7 mouse cellular contexts compared by ENCODE assay signal in genomic region chr15:99296213-99296612, GRCm38 (mm10). TPM values are rescaled to one million over a fixed set of nuclear protein-coding genes. Genes with fewer than 3 reads are reported as not detected.
DNase-seq lines count a peak whose midpoint lies in the region; ATAC-seq and TF ChIP-seq lines count a peak whose summit lies in the region.

No protein-coding gene starts in this region.

- no peaks in the 10 kb centered on the region for H3K36me3 ChIP-seq in lung, embryonic 14.5 days (ENCODE audit: insufficient read depth)
- peaks cover 13% of the 10 kb centered on the region for H3K36me3 ChIP-seq in embryonic facial prominence, embryonic 10.5 days (replicated peaks)

- no peak overlapping the region for H3K9ac ChIP-seq in lung, embryonic 14.5 days

- no peaks in the 10 kb centered on the region for H3K27me3 ChIP-seq in lung, embryonic 14.5 days (ENCODE audit: insufficient read depth, low read length)
- H3K27me3 ChIP-seq in embryonic facial prominence, embryonic 10.5 days (replicated peaks; ENCODE audit: low read depth, poor library complexity, severe bottlenecking), result no peaks in the 10 kb centered on the region

- TF ChIP-seq POLR2A in olfactory bulb, adult 2 months (IDR thresholded peaks at IDR 0.05; ENCODE audit: insufficient read depth, low read depth, low read length), result no peak

- TF ChIP-seq CTCF in lung, embryonic 14.5 days (IDR thresholded peaks at IDR 0.05; ENCODE audit: low read depth), result no peak
- TF ChIP-seq CTCF in olfactory bulb, adult 2 months (IDR thresholded peaks at IDR 0.05; ENCODE audit: insufficient read depth, low read depth, low read length), result no peak

- H3K9me3 ChIP-seq in lung, embryonic 14.5 days (ENCODE audit: low read depth, low read length), result no peaks in the 10 kb centered on the region
- no peaks in the 10 kb centered on the region for H3K9me3 ChIP-seq in embryonic facial prominence, embryonic 10.5 days

- no peak for DNase-seq in lung, embryonic 14.5 days
- DNase-seq in lung, postnatal 25 days (ENCODE audit: low spot score), result no peak
- DNase-seq in embryonic facial prominence, embryonic 10.5 days (ENCODE audit: low spot score), result no peak
- DNase-seq in induced T-regulatory cell, adult 2 months (ENCODE audit: low read depth), result peak; percentile 44
- DNase-seq in spleen, postnatal 10 days (ENCODE audit: low spot score in 2 of 2), result no peak
- no peak for DNase-seq in gastrocnemius, adult 8-10 months (ENCODE audit: low spot score in 2 of 2)

- 34% methylated on average over 5 of the region's 5 CpGs for WGBS in lung, embryonic 14.5 days
- WGBS in embryonic facial prominence, embryonic 10.5 days, result 46% methylated on average over 5 of the region's 5 CpGs
- WGBS in olfactory bulb, adult 2 months, result 21% methylated on average over 5 of the region's 5 CpGs

- no peaks in the 10 kb centered on the region for H3K4me1 ChIP-seq in lung, embryonic 14.5 days (ENCODE audit: insufficient read depth)
- H3K4me1 ChIP-seq in embryonic facial prominence, embryonic 10.5 days, result peaks cover 20% of the 10 kb centered on the region
- peaks cover 6% of the 10 kb centered on the region for H3K4me1 ChIP-seq in olfactory bulb, adult 2 months (ENCODE audit: control insufficient read depth, insufficient read depth, low read length)

- ATAC-seq in lung, embryonic 14.5 days (ENCODE audit: insufficient read depth), result no peak

- H3K27ac ChIP-seq in lung, embryonic 14.5 days (ENCODE audit: low read depth), result no peak overlapping the region
- H3K27ac ChIP-seq in embryonic facial prominence, embryonic 10.5 days (replicated peaks), result no peak overlapping the region
- H3K27ac ChIP-seq in olfactory bulb, adult 2 months (ENCODE audit: insufficient read depth, low read depth, low read length), result no peak overlapping the region

- H3K4me3 ChIP-seq in lung, embryonic 14.5 days (ENCODE audit: low read depth, low read length), result peak overlapping the region; percentile 69; the same call in 1 of the 2 replicates
- H3K4me3 ChIP-seq in embryonic facial prominence, embryonic 10.5 days, result peak overlapping the region; percentile 81
- peak overlapping the region; percentile 60 for H3K4me3 ChIP-seq in olfactory bulb, adult 2 months (ENCODE audit: insufficient read depth, low read depth, low read length)

- peak overlapping the region; percentile 71 for H3K4me2 ChIP-seq in lung, embryonic 14.5 days

RNA-seq across cellular contexts. Expression of gene Fam186b, which starts 0.5 kb away (rescaled TPM):
- 0.05 and 0.15 TPM in 2 replicates for polyA plus RNA-seq in lung, embryonic 14.5 days (2014; fragmentation: Nextera tagmentation; extraction: Ambion mirVana)
- polyA plus RNA-seq in embryonic facial prominence, embryonic 10.5 days (2016; fragmentation: Nextera tagmentation; extraction: Ambion mirVana), result 0.30 TPM in 1 of 2 replicates, not detected in the other
- not detected in 2 replicates for polyA plus RNA-seq in olfactory bulb, adult 2 months (2012; ENCODE audit: insufficient read depth, insufficient read length, low replicate concordance, missing spikeins)
- not detected for total RNA-seq in gastrocnemius, adult 8-10 months (2022)

RNA-seq across cellular contexts. Expression of gene Prpf40b, which starts 1.3 kb away (rescaled TPM):
- 48.3 and 59.1 TPM in 2 replicates for polyA plus RNA-seq in lung, embryonic 14.5 days (2014; fragmentation: Nextera tagmentation; extraction: Ambion mirVana)
- polyA plus RNA-seq in embryonic facial prominence, embryonic 10.5 days (2016; fragmentation: Nextera tagmentation; extraction: Ambion mirVana), result 72.3 and 76.1 TPM in 2 replicates
- not detected in 2 replicates for polyA plus RNA-seq in olfactory bulb, adult 2 months (2012; ENCODE audit: insufficient read depth, insufficient read length, low replicate concordance, missing spikeins)
- 10 to 100 TPM; 22.5 to 28.5 (median 25.7) TPM for total RNA-seq in gastrocnemius, adult 8-10 months (2022)

RNA-seq across cellular contexts. Expression of gene Mcrs1, which starts 44.5 kb away (rescaled TPM):
- 142 and 155 TPM in 2 replicates for polyA plus RNA-seq in lung, embryonic 14.5 days (2014; fragmentation: Nextera tagmentation; extraction: Ambion mirVana)
- 185 and 189 TPM in 2 replicates for polyA plus RNA-seq in embryonic facial prominence, embryonic 10.5 days (2016; fragmentation: Nextera tagmentation; extraction: Ambion mirVana)
- polyA plus RNA-seq in olfactory bulb, adult 2 months (2012; ENCODE audit: insufficient read depth, insufficient read length, low replicate concordance, missing spikeins), result not detected in 2 replicates
- 10 to 100 TPM; 18.8 to 34.0 (median 26.1) TPM for total RNA-seq in gastrocnemius, adult 8-10 months (2022)
